Mouse (Mus musculus) neural tube, embryonic 12.5 days (tissue): ENCODE measurements at regions not wholly inside any gene's neighbourhood (a gene's known extent, or its start where the extent isn't known, plus 50 kb on each side); places are given as distances from the start of the nearest gene placed in this dataset.

Experiments
- ATAC-seq: fragments of 200-750 bp; cut with Nextera tagmentation; 2 replicates; pipeline ENCODE4 v1.8.0; 2017; ENCODE audit warnings: low read depth, mild to moderate bottlenecking, moderate TSS enrichment, moderate library complexity; ENCODE audit not compliant: low FRiP score
- H3K27ac ChIP-seq: fragments of 300-500 bp; sonication (generic); 2 replicates; pipeline ENCODE4 v1.5.1; 2016
- H3K27me3 ChIP-seq: fragments of 300-500 bp; sonication (generic); replicated peaks from 2 replicates; pipeline ENCODE4 v1.6.1; 2016; ENCODE audit warnings: mild to moderate bottlenecking
- H3K36me3 ChIP-seq: fragments of 300-500 bp; sonication (generic); 2 replicates; pipeline ENCODE4 v1.6.1; 2016; ENCODE audit warnings: mild to moderate bottlenecking
- H3K4me1 ChIP-seq: fragments of 300-500 bp; sonication (generic); 2 replicates; pipeline ENCODE4 v1.6.1; 2016
- H3K4me2 ChIP-seq: fragments of 300-500 bp; sonication (generic); replicated peaks from 2 replicates; pipeline ENCODE4 v1.6.1; 2016; ENCODE audit warnings: mild to moderate bottlenecking
- H3K4me3 ChIP-seq: fragments of 300-500 bp; sonication (generic); 2 replicates; pipeline ENCODE4 v1.5.1; 2016
- H3K9ac ChIP-seq: fragments of 300-500 bp; sonication (generic); 2 replicates; pipeline ENCODE4 v1.6.1; 2016; ENCODE audit warnings: mild to moderate bottlenecking
- H3K9me3 ChIP-seq: fragments of 300-500 bp; sonication (generic); 2 replicates; pipeline ENCODE4 v1.6.1; 2016; ENCODE audit warnings: mild to moderate bottlenecking
- WGBS: fragments of 180-500 bp; shearing (Covaris S2); methylation state at CpG from one replicate; pipeline ENCODE4 v1.1.7; 2016; 5-methylcytosine and 5-hydroxymethylcytosine counted together

DNA sequence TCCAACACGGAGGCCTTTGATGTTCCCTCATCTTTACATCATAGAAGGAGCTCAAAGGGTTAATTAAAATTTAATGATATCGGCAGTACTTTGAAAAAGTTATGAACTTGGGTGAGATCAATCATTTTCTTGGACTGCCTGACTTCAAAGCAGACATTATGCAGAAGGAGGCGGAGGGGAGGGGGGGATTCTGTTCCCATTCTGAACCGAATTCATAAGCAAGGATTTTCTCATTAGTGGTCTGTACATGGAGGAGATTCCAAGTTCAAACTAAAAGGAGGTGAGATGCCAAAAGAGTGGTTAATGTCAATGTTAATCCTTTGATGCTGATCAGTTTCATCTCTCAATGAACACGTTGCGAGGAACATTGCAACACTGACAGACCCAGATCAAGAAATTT lies 1110.7 kb upstream of the Tenm2 start:
- no peak overlapping the region for H3K9ac ChIP-seq
- no peak for ATAC-seq
- 86% methylated on average over 6 of the region's 6 CpGs for WGBS
- no peak overlapping the region for H3K4me2 ChIP-seq
- H3K4me3 ChIP-seq, result no peak overlapping the region
- no peaks in the 10 kb centered on the region for H3K9me3 ChIP-seq
- H3K27ac ChIP-seq, result no peak overlapping the region
- H3K27me3 ChIP-seq, result no peaks in the 10 kb centered on the region
- no peaks in the 10 kb centered on the region for H3K36me3 ChIP-seq
- no peaks in the 10 kb centered on the region for H3K4me1 ChIP-seq

DNA sequence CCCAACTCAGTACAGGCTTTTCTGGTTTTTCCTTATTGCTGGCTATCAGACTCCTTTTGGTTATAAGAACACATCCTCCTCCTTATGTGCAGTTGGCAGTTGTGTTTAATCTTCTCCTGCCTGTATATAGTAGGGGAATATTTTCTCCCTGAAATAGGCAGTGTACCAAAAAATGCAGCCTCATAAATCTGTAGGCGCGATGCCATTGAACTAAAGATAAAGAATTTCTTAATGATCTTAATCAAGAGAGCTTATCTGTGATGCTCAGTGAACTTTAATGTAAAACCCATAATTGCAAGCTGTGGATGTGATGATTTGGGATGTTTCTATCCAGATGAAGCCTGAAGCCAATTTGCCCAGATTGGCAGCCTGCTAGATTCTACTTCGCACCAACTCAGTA lies 1099.6 kb upstream of the Tenm2 start:
- no peak overlapping the region for H3K9ac ChIP-seq
- no peak overlapping the region for H3K4me2 ChIP-seq
- H3K36me3 ChIP-seq, result no peaks in the 10 kb centered on the region
- no peak overlapping the region for H3K27ac ChIP-seq
- H3K27me3 ChIP-seq, result no peaks in the 10 kb centered on the region
- no peak for ATAC-seq
- H3K4me1 ChIP-seq, result no peaks in the 10 kb centered on the region
- no peaks in the 10 kb centered on the region for H3K9me3 ChIP-seq
- no peak overlapping the region for H3K4me3 ChIP-seq
- 92% methylated on average over 3 of the region's 3 CpGs for WGBS

DNA sequence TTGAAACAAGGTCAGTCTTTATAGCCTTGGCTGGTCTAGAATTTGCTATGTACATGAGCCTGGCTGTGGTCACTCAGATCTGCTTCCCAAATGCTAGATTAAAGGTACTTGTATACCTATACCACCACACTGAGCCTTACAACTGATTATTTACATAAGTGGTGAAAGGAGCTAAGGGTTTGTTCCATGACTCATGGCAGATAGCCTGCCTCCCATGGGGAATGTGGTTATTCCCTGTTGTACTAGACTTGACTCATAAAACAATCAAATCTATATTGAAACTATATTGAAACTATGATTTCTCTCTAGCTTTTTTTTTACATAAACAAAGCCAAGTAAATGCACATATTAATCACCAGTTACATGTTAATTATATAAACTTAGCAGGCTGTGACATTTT lies 1061.9 kb upstream of the Tenm2 start:
- H3K4me2 ChIP-seq, result no peak overlapping the region
- no peaks in the 10 kb centered on the region for H3K36me3 ChIP-seq
- H3K27ac ChIP-seq, result no peak overlapping the region
- no peaks in the 10 kb centered on the region for H3K4me1 ChIP-seq
- no peaks in the 10 kb centered on the region for H3K27me3 ChIP-seq
- H3K9me3 ChIP-seq, result no peaks in the 10 kb centered on the region
- ATAC-seq, result no peak
- H3K9ac ChIP-seq, result no peak overlapping the region
- no peak overlapping the region for H3K4me3 ChIP-seq

DNA sequence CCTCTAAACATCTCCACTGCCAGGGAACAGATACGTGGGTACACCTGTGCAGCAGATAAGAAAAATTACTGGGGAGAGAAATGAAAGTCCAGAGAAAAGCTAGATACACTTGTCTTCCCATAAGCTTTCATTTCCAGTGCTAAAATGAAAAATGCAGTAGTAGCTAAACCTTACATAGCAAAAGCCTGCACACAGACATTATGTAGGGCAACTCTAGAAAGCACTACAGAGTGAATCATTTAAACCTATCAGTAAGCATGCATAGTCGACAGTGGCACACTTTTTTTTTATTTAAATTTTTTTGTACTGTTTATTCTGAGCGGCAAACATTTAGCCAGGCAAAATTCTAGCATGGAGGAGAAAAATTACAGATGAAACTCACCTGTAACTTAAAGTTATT lies 1055.5 kb upstream of the Tenm2 start:
- 85% methylated on average over 3 of the region's 3 CpGs for WGBS
- Histone ChIP-seq H3K9ac (no peak overlapping the region), H3K4me1 (no peaks in the 10 kb centered on the region), H3K4me2 (no peak overlapping the region), H3K27ac (no peak overlapping the region), H3K36me3 (no peaks in the 10 kb centered on the region), H3K4me3 (no peak overlapping the region), H3K9me3 (no peaks in the 10 kb centered on the region), H3K27me3 (no peaks in the 10 kb centered on the region)
- ATAC-seq, result no peak

DNA sequence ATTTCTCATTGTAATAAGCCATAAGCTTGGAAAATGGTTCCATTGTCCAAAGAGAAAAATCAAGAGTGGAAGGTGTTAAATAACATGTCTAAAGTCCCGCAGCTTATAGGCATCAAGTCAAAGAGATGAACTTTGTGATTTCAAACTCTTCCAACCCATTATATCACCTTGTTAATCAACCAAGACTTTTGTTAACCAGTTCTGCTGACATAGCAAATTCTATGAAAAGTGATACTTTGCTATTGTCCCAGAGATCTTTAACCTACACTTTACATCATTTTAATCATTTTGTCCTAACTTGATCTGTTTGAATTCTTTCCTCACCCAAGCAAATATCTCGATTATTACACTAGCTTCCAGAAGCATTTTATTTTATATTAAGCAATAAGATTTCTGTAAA lies 1045.2 kb upstream of the Tenm2 start:
- no peak for ATAC-seq
- Histone ChIP-seq H3K9me3 (no peaks in the 10 kb centered on the region), H3K4me2 (no peak overlapping the region), H3K9ac (no peak overlapping the region), H3K27me3 (no peaks in the 10 kb centered on the region), H3K36me3 (no peaks in the 10 kb centered on the region), H3K4me1 (no peaks in the 10 kb centered on the region), H3K4me3 (no peak overlapping the region), H3K27ac (no peak overlapping the region)
- 95% methylated on average over 2 of the region's 2 CpGs for WGBS
